Mouse (Mus musculus): ENCODE data around the gene 1700016C15Rik. TPM values are rescaled to one million over a fixed set of nuclear protein-coding genes. Genes with fewer than 3 reads are reported as not detected.

Gene 1700016C15Rik
- total RNA-seq, 2 experiments from 2014 or later, result 0.31 to 0.47 TPM

- intact Hi-C loops (cut with DNase I; ENCODE audit: low total_unique reads), result no loop called here
- no peak for DNase-seq
Measured at GRCm38 (mm10) chr1:177792835-177793234, 63.2 kb downstream of the 1700016C15Rik start.

DNA sequence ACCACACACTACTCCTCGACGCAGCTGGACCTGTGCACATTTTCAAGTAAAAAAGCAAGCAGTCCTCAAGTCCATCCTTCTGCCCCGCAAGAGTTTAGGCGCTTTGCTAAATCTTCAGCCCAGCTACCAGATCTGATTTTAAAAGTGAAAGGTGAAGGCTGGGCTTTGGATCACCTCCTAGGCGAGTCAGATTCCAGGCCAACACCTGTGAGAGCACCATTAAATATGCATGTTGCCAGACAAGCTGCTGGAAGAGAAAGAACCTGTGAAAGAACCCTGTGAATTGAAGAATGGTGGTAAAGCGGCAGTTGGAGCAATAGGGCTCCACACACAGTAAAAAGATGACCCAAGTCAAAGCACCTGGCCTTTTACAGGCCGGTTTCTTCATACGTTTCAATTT lies 65.3 kb downstream of the 1700016C15Rik start:
- DNase-seq, result no peak
- intact Hi-C loops (cut with DNase I; ENCODE audit: low total_unique reads), result no loop called here

GRCm38 (mm10) chr1:177795421-177796192 lies 66.0 kb downstream of the 1700016C15Rik start:
- intact Hi-C loops (cut with DNase I; ENCODE audit: low total_unique reads), result no loop called here
- peak; percentile 49 for DNase-seq

DNA sequence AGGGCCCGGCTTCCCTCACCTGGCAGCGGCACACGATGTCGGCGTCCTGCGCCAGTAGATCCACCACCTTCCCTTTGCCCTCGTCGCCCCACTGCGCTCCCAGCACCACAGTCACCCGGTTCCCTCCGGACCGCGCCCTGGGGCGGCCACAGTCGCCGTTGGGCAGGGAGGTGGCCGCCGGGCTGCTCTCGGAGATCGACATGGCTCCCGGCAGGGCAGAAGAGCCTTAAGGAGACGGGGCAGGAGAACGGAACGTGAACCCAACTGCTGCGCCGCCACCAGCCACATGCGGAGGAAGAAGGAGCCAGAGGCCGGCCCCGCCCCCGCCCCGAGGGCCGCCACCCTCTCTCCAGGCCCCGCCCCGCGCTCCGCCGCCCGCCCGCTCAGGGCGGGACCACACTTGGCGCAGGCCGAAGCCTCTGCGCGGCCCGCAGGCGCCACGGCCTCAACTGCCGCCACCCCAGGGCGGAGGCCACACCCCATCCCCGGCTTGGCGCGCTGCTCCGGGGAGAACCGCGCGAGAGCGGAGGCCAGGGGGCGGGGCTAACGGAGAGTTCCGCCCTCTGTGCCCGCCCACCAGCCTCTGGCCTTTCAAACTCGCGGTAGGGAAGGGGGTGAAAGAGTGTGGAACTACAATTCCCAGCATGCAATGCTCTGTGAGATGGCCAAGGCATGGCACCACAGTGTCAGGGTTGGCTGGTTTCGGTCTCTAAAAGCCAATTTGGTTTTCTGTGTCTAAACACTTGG lies 66.8 kb downstream of the 1700016C15Rik start, which contains the start of gene Adss:
TSS of gene Adss (minus strand) at position 319 of the 747 bp plus-strand sequence.
- peak; percentile 99 for DNase-seq
- intact Hi-C loops (cut with DNase I; ENCODE audit: low total_unique reads), result no loop called here

GRCm38 (mm10) chr1:177797151-177797755 lies 67.6 kb downstream of the 1700016C15Rik start:
- intact Hi-C loops (cut with DNase I; ENCODE audit: low total_unique reads), result no loop called here
- no peak for DNase-seq

Other genes starting within 250 kb of the 1700016C15Rik start
- 10 to 100 TPM; 10.4 to 10.6 TPM for gene Adss, start 66.7 kb downstream of the 1700016C15Rik start, total RNA-seq (2021)